22 mouse cellular contexts compared by ENCODE assay signal in the genomic region with DNA sequence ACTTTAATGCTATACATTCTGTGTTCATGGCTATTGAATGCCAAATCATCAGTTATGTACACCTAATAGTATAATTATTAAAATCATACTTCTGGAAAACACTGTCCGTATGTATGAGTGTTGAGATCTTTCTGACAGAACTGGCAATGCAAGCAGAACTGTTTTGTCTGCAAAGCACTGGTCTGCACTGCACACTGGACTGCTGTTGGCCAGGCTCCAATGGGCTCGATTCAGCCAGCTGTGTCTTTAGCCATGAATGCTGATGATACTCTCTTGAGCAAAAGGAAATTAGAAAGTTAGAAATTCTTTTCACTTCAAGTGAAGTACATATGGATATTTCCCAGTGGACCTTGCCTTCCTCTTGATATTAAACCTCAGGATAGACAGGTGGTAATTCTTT.
DNase-seq lines count a peak whose midpoint lies in the region; ATAC-seq and TF ChIP-seq lines count a peak whose summit lies in the region.
"Had no signal": no experiment of that assay in that cellular context is flagged by ENCODE, and none has a peak within 500 bp of the region (broad histone marks: within the 10 kb centered on the region; RNA-seq: fewer than 3 reads in every experiment).

No protein-coding gene starts in this region.

- H3K36me3 ChIP-seq in heart, embryonic 11.5 days (ENCODE audit: control insufficient read depth, insufficient read depth, low read length): no peaks in the 10 kb centered on the region
- H3K36me3 ChIP-seq: embryonic facial prominence, embryonic 15.5 days; heart, embryonic 15.5 days; liver, embryonic 13.5 days; neural tube, embryonic 13.5 days had no signal

- 70% methylated on average over 2 of the region's 2 CpGs for WGBS in heart, embryonic 11.5 days (ENCODE audit: insufficient replicate concordance)

- H3K27me3 ChIP-seq in heart, embryonic 11.5 days (ENCODE audit: control insufficient read depth, insufficient read depth, low read length): no peaks in the 10 kb centered on the region
- H3K27me3 ChIP-seq: embryonic facial prominence, embryonic 15.5 days; heart, embryonic 15.5 days; liver, embryonic 13.5 days; neural tube, embryonic 13.5 days had no signal

- H3K4me2 ChIP-seq in heart, embryonic 11.5 days: no peak overlapping the region
- H3K4me2 ChIP-seq: embryonic facial prominence, embryonic 15.5 days; heart, embryonic 15.5 days; liver, embryonic 13.5 days; neural tube, embryonic 13.5 days had no signal

- no peak for ATAC-seq in heart, embryonic 11.5 days (replicated peaks; ENCODE audit: insufficient number of reproducible peaks, low FRiP score, low TSS enrichment)
- ATAC-seq: CD4-positive, CD25-positive, alpha-beta regulatory T cell, adult 4 months; forebrain, embryonic 14.5 days; intestine, postnatal 0 days had no signal

- no peaks in the 10 kb centered on the region for H3K4me1 ChIP-seq in heart, embryonic 11.5 days (ENCODE audit: control insufficient read depth, insufficient read depth, low read length)
- H3K4me1 ChIP-seq: embryonic facial prominence, embryonic 15.5 days; heart, embryonic 15.5 days; liver, embryonic 13.5 days; neural tube, embryonic 13.5 days had no signal

- H3K9ac ChIP-seq in heart, embryonic 11.5 days (ENCODE audit: low read depth, low read length): no peak overlapping the region
- H3K9ac ChIP-seq: embryonic facial prominence, embryonic 15.5 days; heart, embryonic 15.5 days; liver, embryonic 13.5 days; neural tube, embryonic 13.5 days had no signal

- peak; percentile 10 to 21 for DNase-seq in cerebellum, postnatal 14 days
- DNase-seq in cerebellum, postnatal 36 days: no peak
- peak; percentile 7 for DNase-seq in heart, adult 8-10 months (ENCODE audit: low spot score)
- DNase-seq in left cerebral cortex, postnatal 4 days: peak; percentile 56
- no peak for DNase-seq in left cerebral cortex, postnatal 25 days (ENCODE audit: low spot score in 2 of 2)
- peak; percentile 18 for DNase-seq in brain, embryonic 14.5 days (ENCODE audit: low read depth)
- DNase-seq: adrenal gland, postnatal 25 days; cerebellum, adult 11 months; embryo, embryonic 11 days; liver, embryonic 13.5 days; lung, adult 2 months; lung, postnatal 4 days; midbrain, embryonic 14.5 days; right cerebral cortex, adult 18-20 months had no signal

- H3K9me3 ChIP-seq in heart, embryonic 11.5 days (replicated peaks; ENCODE audit: control insufficient read depth, low read length): no peaks in the 10 kb centered on the region
- H3K9me3 ChIP-seq: embryonic facial prominence, embryonic 15.5 days; heart, embryonic 15.5 days; liver, embryonic 13.5 days; neural tube, embryonic 13.5 days had no signal

- H3K27ac ChIP-seq in heart, embryonic 11.5 days (ENCODE audit: low read depth, low read length): no peak overlapping the region
- H3K27ac ChIP-seq: embryonic facial prominence, embryonic 15.5 days; heart, embryonic 15.5 days; liver, embryonic 13.5 days; neural tube, embryonic 13.5 days had no signal

- intact Hi-C loops in left cerebral cortex, postnatal 4 days (cut with DNase I): no loop called here
- intact Hi-C loops in left cerebral cortex, postnatal 25 days (cut with DNase I): no loop called here

- H3K4me3 ChIP-seq in heart, embryonic 11.5 days (ENCODE audit: low read depth, low read length): no peak overlapping the region
- H3K4me3 ChIP-seq: embryonic facial prominence, embryonic 15.5 days; heart, embryonic 15.5 days; liver, embryonic 13.5 days; myocyte; neural tube, embryonic 13.5 days had no signal

- no peak for TF ChIP-seq POLR2A in brain, embryonic 14.5 days (IDR thresholded peaks at IDR 0.05; ENCODE audit: borderline replicate concordance, extremely low read depth, insufficient read depth, insufficient read length, poor library complexity, severe bottlenecking)

- TF ChIP-seq CTCF in brain, embryonic 14.5 days (IDR thresholded peaks at IDR 0.05; ENCODE audit: borderline replicate concordance, extremely low read depth, insufficient read depth, insufficient read length): no peak

Comparison
In these comparisons a context has a peak if more than half of its experiments do, and no peak if none do; other contexts are left out.
1. DNase-seq: peak in cerebellum, postnatal 14 days (2 of 2), heart, adult 8-10 months (single experiment), left cerebral cortex, postnatal 4 days (single experiment) and brain, embryonic 14.5 days (single experiment); none in cerebellum, postnatal 36 days (0 of 2) and left cerebral cortex, postnatal 25 days (0 of 2).